Mouse (Mus musculus): ENCODE results near the gene Edem3. TPM values are rescaled to one million over a fixed set of nuclear protein-coding genes. Genes with fewer than 3 reads are reported as not detected.
"Not testable (repeated sequence)": the region's sequence is repeated elsewhere in the genome, so short reads cannot be mapped to it uniquely, and the experiment has no call there.

The Edem3 gene
- total RNA-seq, 2 experiments from 2014 or later, result 38.6 to 38.9 TPM

DNA sequence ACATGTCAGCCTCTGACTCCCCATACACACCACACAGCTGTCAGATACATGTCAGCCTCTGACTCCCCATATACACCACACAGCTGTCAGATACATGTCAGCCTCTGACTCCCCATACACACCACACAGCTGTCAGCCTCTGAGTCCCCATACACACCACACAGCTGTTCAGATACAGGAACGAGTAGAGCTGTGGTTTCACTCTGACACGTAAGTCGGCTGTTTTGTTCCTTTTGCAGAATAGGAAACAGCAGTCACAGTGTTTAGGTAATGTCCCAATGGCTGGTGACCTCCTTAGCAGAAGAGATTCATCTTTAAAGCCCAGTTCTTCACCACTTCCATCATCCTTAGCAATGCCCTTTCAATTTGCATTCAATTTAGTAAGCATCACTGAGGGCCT is 47.6 kb downstream of the Edem3 start:
- not testable (repeated sequence) for DNase-seq (ENCODE audit: extremely low spot score in 1 of 2, low spot score in 1 of 2)

DNA sequence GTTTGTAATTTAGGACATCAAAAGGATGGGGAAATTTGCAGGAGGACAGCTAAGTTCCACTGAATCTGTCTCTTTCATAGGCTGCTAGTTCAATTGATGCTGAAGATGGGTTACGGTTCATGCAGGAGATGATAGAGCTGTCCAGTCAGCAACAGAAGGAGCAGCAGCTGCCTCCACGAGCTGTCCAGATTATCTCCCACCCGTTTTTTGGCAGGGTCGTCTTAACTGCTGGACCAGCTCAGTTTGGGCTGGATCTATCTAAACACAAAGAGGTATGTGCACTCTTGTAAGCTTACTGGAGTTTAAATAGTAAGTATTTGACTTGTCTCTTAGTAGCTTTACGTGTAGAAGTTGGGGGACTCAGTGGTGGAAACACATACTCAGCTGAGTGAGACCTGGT is 52.1 kb downstream of the Edem3 start:
- no peak for DNase-seq (ENCODE audit: extremely low spot score in 1 of 2, low spot score in 1 of 2)

DNA sequence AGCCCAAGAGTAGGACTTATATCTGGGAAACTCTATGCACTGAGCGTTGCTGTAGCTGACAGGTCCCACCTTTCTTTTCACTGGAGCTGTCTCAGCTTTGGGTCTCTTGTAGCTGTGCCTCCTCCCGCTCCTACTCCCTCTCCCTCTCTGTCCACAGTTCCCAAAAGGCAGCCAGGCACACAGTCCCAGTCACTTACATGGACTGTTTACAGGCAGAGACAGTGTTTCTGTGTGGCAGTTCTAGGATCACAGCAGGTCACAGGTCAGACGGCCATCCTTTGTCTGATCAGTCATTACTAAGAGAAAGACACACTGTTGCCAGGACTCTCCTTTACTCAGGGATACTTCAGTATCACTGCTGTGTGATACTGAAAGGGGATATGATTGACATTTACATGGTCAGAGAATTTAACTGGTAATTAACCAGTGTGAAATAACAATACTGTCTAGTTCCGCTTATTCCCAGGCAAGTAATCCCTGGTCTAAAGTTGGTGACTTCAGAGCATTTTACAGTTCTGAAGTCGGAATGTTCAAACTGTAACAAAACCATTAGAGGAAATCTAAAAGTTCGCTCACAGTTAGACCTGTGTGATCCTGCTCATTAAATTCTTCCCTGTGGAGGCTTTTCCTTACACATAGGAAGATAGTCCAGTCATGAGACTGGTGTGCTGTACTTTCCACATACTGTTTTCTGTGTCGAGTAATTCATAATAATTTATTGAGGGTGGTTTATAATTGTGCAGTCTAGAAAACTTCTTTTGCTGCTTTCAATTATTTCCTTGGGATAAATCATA is 55.7 kb downstream of the Edem3 start:
- no peak for DNase-seq (ENCODE audit: extremely low spot score in 1 of 2, low spot score in 1 of 2)

DNA sequence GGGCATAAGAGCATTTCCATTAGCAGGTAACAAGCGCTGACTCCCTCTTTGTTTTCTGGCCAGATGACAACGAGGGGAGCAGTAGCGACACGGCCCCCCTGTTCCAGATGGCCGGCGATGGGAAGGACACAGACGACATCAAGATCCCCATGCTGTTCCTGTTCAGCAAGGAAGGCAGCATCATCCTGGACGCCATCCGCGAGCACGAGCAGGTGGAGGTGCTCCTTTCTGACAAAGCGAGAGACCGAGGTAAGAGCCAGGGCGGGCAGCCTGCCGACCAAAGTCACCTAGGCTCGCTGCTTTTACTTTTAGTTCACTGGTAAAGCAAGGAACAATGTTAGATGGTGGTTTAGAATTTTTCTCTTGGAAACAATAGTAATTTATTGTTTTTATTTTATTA is 56.3 kb downstream of the Edem3 start:
- no peak for DNase-seq (ENCODE audit: extremely low spot score in 1 of 2, low spot score in 1 of 2)

DNA sequence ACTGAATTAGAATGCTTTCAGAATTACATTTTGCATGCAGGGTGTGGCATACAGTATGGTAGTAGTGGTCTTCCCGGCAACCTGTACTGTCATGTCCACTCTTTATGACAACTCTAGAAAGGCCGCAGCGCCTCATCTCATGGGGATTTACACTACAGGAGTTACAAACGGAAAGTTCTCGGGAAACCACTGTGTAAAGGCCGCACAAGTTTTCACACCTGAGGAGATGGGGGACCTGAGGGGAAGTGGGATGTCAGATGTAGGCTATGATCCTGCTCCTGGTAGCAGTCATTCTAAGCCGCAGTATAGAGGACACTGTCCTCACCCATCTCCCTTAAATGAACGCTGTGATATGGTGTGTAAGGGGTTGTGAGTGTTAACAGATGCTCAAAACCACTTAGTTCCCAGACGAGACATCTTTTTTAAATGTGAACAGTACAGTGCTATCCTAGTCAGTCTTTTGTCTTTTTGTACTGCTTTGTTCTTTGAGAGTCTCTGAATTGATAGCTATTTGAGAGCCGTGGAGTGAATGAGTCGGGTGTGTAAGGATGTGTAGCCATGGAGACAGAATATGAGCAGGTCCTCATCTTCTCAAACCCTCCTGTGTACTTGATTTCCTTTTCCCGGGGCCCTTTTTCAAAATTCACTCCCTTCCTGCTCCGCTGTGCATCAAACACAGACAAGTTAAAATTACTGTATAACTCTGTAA is 57.0 kb downstream of the Edem3 start:
- DNase-seq (ENCODE audit: extremely low spot score in 1 of 2, low spot score in 1 of 2), result no peak

DNA sequence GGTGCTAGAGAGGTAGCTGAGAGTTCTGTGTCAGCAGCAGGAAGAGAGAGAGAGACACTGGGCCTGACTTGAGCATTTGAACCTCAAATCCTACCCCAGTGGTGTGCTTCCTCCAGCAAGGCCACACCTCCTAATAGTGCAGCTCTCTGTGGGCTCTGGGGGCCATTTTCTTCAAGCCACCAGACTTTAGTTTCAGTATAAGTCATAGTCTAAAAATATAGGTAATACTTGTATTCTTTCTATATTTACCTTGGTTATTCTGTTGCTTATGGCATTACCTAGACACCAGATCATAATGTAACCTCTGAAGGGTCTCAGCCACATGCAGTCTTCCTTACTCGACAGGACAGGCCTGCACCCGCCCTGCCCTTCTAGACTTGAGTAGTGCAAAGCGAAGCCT is 60.9 kb downstream of the Edem3 start:
- no peak for DNase-seq (ENCODE audit: extremely low spot score in 1 of 2, low spot score in 1 of 2)

DNA sequence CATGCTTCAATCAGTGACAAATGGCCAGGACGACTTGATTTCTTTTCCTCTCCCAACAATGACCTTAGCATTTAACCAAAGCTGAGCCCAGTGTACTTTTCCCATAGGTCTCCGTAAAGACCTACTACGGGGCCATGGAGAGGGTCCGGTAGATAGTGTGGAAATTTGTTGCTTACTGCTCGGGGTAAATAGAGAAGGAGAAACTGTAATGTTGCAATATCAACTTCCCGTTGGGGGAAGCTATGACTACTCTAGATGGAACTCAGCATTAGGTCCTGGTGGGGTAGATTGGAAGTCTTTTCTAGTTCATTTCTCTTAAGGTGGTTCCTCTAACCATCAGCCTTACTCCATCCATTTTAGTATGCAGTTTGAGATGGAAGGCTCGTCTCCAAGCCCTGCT is 64.0 kb downstream of the Edem3 start:
- no peak for DNase-seq (ENCODE audit: extremely low spot score in 1 of 2, low spot score in 1 of 2)

DNA sequence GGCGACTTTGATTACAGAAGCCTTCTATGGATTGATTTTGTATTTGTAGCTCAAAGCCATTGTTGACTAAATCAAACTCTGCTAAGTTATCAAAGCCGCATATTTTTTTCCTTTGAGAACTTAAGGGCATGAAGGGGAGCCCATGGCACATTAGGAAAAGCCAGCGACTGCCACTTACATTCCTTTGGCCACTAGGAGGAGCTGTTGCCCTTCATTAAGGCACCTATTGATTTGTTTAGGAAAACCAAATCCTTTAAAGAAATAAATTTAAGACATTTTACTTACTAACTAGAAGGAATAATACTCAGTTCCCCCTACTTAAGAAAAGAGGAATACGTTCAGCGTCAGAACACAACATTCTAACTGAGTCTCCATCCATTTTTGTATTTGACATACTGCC is 65.3 kb downstream of the Edem3 start:
- peak; percentile 41 to 80 for DNase-seq (ENCODE audit: extremely low spot score in 1 of 2, low spot score in 1 of 2)

DNA sequence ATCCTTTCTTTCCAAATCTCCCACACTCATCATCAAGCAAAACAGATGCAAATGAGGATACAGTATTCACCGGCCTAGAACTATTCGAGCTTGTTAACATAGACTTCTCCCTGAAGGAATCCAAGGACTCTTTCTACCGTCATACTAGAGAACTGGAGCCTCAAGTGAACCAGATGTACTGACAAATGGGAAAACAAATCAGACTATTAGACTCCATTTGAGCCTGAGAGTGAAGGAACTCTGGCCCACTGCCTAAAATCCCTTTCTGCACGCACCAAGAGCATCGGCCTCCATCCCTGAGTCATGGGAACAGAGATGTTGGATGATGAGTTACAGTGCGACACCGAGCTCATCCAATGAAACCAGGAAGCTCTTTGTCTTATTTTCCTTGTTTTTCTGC is 69.9 kb downstream of the Edem3 start:
- DNase-seq (ENCODE audit: extremely low spot score in 1 of 2, low spot score in 1 of 2), result no peak

DNA sequence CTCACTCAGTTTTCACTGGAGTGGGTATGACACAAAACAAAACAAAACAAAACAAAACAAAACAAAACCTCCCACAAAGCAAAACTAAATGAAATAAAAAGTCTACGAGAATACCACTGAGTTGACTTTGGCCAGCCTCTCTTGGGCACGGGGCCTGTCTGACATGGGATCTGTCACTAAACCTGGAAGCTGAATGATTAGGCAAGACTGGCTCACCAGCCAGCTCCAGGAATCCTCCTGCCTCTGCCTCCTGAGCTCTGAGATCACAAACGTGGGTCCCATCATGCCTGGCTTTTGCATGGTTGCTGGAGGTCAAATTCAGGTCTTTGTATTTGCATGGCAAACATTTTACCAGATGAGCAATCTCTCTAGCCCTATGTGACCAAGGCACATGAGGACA is 76.6 kb downstream of the Edem3 start:
- no peak for DNase-seq (ENCODE audit: extremely low spot score in 1 of 2, low spot score in 1 of 2)

DNA sequence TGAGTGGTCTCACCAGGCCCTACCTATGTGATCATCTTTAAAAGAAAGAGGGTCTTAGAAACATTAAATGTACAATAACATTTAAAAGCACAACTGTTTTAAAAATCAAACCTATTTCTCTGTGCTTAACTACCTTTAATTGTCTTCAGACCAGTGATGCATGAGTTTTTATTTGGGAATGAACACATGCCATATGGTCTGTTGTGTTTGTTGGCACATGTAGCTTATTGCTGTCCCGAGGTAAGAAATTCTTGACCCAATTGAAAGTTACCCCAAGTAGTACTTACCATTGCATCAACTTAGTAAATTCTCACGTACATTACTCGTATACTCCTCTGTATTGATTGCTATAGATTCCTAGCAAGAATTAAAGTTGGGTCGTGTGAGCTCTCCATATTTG is 80.1 kb downstream of the Edem3 start:
- no peak for DNase-seq (ENCODE audit: extremely low spot score in 1 of 2, low spot score in 1 of 2)

DNA sequence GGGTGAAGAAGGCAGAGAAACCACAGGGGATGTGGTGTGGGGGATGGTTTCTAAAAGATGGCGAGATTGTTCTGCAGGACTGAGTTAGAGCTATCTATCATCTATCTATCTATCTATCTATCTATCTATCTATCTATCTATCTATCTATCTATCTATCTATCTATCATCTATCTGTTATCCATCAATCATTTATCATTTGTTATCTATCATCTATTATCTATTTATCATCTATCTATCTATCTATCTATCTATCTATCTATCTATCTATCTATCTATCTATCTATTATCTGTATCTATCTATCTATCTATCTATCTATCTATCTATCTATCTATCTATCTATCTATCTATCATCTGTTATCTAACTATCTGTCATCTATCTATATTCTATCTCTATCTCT is 85.2 kb downstream of the Edem3 start:
- not testable (repeated sequence) for DNase-seq (ENCODE audit: extremely low spot score in 1 of 2, low spot score in 1 of 2)

DNA sequence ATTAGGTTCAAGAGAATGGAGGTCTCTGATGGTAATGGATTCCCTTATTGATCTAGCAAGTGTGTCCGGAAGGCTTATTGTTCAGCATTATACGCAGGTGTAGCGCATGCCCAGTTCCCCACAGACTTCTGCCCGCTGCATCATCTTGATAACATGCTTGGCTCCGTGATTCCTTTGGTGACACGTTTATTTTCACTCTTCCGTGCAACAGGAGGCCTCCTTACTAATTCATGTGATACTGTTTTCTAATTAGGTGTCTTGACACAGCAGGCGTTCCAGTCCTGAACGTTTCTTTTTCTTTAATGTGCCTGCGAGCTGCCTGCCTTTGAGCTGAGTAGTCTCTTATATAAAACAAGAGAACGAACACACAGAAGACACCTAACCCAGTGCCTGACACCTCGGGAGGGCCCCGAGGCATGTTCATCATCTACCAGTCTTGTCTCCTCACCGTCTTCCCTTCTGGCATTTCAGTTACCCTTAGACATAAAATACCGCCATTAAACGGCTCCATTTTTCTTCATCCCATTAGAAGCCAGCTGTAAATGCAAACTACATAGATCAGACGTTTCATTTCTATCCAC is 90.2 kb downstream of the Edem3 start:
- DNase-seq (ENCODE audit: extremely low spot score in 1 of 2, low spot score in 1 of 2), result no peak

DNA sequence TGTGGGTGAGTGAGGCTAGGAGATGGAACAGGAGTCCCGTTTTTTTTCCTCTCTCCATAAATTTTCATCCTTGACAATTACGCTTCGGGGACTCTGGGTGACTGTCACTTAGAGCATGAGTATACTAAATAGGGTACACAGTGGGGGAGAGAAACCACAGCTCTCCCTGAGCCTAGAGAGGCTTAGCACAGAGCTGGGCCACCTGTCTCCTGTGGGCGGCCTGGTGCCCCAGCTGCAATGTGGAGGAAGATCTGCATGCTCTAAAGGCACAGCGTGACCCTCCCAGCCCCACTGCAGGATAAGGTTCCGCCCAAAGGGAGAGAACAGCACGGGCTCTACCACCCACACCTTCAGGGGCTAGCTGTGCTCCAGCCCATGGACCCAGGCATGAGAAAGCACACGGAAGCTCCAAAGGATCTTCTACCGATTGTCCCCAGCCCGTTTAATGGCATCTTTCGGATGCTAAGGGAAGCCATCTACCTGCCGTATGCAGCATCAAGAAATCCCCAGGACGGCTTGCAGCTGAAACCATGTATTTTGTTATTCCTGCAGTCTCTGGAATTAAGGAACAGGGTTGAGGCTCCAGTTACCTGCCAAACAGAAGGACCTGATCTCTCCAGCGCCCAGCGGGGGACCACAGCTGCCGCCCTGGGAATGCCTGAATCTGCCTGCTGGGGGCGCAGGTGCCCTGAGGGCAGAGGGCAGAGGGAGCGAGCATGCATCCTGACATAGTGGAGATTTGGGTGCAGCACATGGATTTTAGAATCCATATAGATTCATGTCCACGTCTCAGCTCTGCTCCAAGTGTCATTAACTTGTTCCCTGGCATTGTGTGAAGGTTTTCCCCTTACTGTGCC is 91.0 kb downstream of the Edem3 start:
- DNase-seq (ENCODE audit: extremely low spot score in 1 of 2, low spot score in 1 of 2), result no peak

DNA sequence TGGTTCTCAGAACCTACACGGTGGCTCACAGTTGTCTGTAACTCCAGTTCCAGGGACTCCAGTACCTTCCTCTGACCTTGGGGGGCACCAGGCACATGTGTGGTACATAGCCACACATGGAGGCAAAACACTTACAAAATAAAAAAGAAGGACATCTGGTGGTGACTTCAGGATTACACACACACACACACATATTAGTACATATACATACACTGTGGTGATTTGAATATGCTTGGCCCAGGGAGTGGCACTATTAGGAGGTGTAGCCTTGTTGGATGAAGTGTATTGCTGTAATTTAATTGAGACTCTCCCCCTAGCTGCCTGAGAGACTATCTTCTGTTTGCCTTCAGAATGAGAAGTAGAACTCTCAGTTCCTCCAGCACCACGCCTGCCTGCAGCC is 93.1 kb downstream of the Edem3 start:
- DNase-seq (ENCODE audit: extremely low spot score in 1 of 2, low spot score in 1 of 2), result no peak

DNA sequence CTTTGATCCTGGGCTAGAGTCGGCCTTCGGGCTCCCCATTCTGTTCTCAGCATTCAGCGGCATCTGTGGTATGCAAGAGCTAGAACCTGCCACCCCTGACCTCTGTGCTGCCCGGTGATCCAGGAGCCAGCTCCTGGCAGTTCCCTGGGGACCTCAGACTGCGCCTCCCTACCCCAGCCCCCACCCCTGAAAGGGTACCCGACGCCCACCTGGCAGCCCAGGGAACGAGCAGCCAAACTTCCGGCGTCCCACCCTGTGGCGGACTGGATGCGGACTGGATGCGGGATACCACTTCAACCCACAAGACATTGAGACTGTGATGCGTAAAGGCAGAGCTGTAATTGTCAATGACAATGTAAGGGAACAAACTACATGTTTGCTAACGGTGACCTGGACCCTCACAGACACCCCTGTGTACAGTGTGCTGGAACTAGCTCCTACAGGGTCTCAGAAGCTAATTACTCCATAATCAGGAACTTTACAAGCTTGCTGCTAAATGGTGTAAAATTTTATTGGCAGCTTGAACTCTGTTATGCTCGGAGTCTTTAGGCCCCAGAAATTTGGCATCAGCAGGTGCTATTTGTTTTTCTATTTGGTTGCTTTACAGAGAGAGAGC is 94.9 kb downstream of the Edem3 start:
- no peak for DNase-seq (ENCODE audit: extremely low spot score in 1 of 2, low spot score in 1 of 2)

DNA sequence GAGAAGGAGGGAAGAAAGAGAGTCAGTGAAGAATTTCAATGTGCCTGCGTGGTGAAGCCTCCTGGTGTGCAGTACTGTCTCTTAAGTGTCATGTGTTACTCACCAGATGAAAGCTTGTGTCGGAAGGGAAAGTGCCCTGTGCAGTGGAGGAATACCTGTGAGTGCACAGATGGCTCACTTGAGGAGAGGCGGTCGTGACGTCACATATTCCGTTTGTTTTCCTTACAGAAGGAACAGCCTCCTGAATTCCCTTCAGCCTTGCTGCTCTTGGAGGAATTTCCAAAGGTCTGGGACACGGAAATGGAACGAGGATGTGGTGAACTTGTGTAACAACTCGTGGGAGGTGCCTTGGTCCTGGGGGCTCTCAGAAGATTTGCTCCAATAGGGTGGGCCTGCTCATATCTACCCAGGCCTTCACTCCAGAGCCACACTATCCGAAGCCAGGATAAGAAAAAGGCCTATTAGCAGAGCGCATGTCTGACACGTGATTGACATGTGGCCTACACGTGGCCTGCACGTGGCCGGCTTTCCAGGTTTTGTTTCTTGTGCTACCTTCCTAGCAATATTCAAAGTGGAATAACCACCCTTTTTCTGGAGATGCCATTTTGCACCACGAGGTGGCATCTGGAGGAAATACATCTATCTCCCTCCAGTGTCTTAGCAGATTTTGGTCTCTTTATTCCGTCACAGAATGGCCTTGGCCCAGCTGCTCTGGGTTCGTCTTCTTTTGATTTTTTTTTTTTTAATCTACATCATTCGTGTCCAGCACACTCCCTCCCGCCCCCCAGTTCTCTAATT is 96.1 kb downstream of the Edem3 start:
- DNase-seq (ENCODE audit: extremely low spot score in 1 of 2, low spot score in 1 of 2), result peak in 1 of 2 experiments; percentile 10

DNA sequence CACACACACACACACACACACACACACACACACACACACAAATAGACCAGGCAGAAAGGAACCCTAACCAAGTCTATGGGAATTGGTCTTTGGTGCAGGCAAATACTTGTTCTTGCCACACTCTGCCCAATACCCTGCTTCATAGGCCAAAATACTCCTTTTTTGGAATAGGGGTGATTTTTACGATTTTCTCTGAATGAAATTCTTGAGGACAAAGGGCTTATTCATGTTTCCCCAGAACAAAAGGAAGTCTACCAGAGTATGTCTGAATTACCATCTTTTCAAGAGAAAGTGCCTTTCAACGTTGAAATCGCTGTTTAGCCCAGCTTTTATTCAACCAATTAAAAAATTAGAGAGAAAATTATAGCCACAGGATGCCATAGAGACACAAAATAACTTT is 96.8 kb downstream of the Edem3 start:
- DNase-seq (ENCODE audit: extremely low spot score in 1 of 2, low spot score in 1 of 2), result no peak

DNA sequence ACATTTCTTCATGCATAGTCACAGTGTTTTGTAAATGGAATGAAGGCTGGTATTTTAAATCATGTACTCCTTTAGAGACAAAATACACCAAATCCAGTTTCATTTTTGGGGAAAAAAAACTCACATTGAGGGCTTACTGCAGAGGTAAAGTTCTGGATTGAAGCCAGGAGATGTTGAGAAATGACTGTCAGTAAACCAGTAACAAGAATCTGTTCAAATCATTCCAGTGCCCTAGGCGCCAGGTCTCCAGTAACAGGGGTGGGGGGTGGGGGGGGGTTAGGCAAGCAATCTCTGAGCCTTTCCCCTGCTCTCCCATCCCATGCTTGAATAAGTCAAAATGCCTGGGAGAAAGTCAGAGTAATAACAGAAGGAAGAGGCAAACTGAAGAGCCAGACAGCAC is 100.4 kb downstream of the Edem3 start:
- DNase-seq (ENCODE audit: extremely low spot score in 1 of 2, low spot score in 1 of 2), result no peak

DNA sequence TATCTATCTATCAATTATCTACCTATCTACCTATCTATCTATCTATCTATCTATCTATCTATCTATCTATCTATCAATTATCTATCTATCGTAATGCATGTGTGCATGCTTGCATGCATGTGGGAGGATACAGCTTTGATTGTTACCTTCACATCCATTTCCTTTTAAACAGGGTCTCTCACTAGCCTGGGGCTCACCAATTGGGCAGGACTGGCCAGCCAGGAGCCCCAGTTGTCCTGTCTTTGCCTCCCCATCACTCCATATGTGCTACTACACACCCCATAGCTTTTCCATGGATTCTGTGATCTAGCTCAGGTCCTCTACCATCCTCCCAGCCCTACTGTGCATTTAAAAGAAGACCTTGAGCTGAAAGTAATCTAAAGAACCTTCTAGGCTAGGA is 103.3 kb downstream of the Edem3 start:
- no peak for DNase-seq (ENCODE audit: extremely low spot score in 1 of 2, low spot score in 1 of 2)
